In the genomic region with DNA sequence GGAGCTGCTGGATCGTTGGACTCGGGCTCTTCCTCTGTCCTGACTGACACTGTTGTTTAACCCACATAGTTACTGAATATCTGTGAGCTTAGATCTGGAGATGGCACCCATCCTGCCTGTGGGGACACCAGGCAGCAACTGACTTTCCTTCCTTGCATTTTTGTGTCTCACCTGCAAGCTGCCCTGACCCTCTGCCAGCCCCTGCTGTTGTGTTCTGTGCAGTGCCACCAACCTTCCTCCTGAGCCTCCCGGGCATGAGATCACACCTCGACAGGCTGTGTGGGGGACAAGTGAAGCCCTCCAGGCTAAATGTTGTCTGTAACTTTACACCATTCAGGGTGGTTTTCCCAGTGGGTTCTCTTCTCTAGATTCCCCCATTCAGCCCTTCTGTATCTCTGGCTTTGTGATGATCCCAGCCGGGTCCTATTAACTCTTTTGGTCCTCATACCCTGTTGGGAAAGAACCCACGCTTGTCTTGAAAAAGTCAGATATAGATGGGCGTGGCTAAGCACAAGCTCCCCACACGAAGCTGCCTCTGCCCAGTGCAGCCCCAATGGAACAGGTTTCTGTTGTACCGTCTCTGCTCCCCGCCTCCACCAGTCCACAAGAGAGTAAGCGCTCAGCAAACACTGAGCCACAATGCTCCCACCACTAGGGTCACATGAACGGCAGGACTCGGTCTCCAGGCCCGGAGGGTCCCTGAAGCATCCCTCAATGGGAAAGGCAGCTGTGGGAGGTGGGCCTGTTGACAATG, we compare ENCODE assay signal across 10 mouse cellular contexts. TPM values are rescaled to one million over a fixed set of nuclear protein-coding genes. Genes with fewer than 3 reads are reported as not detected.
DNase-seq lines count a peak whose midpoint lies in the region; ATAC-seq and TF ChIP-seq lines count a peak whose summit lies in the region.
"Had no signal": no experiment of that assay in that cellular context is flagged by ENCODE, and none has a peak within 500 bp of the region (broad histone marks: within the 10 kb centered on the region; RNA-seq: fewer than 3 reads in every experiment).

No protein-coding gene starts in this region.

- no peak overlapping the region for H3K9ac ChIP-seq in lung, embryonic 14.5 days
- no peak overlapping the region; the same call in 1 of the 2 replicates for H3K9ac ChIP-seq in hindbrain, embryonic 14.5 days
- peak overlapping the region; percentile 12 for H3K9ac ChIP-seq in neural tube, embryonic 14.5 days (replicated peaks; ENCODE audit: low read depth, low read length)

- no peak overlapping the region for H3K4me3 ChIP-seq in lung, embryonic 14.5 days (ENCODE audit: low read depth, low read length)
- no peak overlapping the region for H3K4me3 ChIP-seq in hindbrain, embryonic 14.5 days (replicated peaks; ENCODE audit: low read length)
- no peak overlapping the region for H3K4me3 ChIP-seq in neural tube, embryonic 14.5 days (ENCODE audit: low read depth, low read length)

- no peaks in the 10 kb centered on the region for H3K36me3 ChIP-seq in lung, embryonic 14.5 days (ENCODE audit: insufficient read depth)
- H3K36me3 ChIP-seq in hindbrain, embryonic 14.5 days (replicated peaks; ENCODE audit: control insufficient read depth, insufficient read depth) = no peaks in the 10 kb centered on the region
- no peaks in the 10 kb centered on the region for H3K36me3 ChIP-seq in neural tube, embryonic 14.5 days (ENCODE audit: control insufficient read depth, insufficient read depth, low read length)

- 38% methylated on average over 14 of the region's 14 CpGs for WGBS in lung, embryonic 14.5 days
- 37% methylated on average over 14 of the region's 14 CpGs for WGBS in hindbrain, embryonic 14.5 days
- WGBS in neural tube, embryonic 14.5 days = 42% methylated on average over 14 of the region's 14 CpGs

- H3K27ac ChIP-seq in lung, embryonic 14.5 days (ENCODE audit: low read depth) = no peak overlapping the region
- peak overlapping the region; percentile 40; the same call in 1 of the 2 replicates for H3K27ac ChIP-seq in hindbrain, embryonic 14.5 days
- H3K27ac ChIP-seq in neural tube, embryonic 14.5 days (ENCODE audit: low read depth, low read length) = peak overlapping the region; percentile 17; the same call in 1 of the 2 replicates

- 0 out of 2 replicates have a peak, but pooled peaks cover 3% of the 10 kb centered on the region for H3K4me1 ChIP-seq in lung, embryonic 14.5 days (ENCODE audit: insufficient read depth)
- H3K4me1 ChIP-seq in hindbrain, embryonic 14.5 days (replicated peaks; ENCODE audit: control insufficient read depth, insufficient read depth, low read length) = peaks cover 14% of the 10 kb centered on the region
- H3K4me1 ChIP-seq in neural tube, embryonic 14.5 days (ENCODE audit: control insufficient read depth, insufficient read depth, low read length) = peaks cover 14% of the 10 kb centered on the region; the same call in 1 of the 2 replicates

- H3K9me3 ChIP-seq in lung, embryonic 14.5 days (ENCODE audit: low read depth, low read length) = no peaks in the 10 kb centered on the region
- no peaks in the 10 kb centered on the region for H3K9me3 ChIP-seq in hindbrain, embryonic 14.5 days (ENCODE audit: control insufficient read depth, low read length)
- H3K9me3 ChIP-seq in neural tube, embryonic 14.5 days (ENCODE audit: control insufficient read depth, low read length) = no peaks in the 10 kb centered on the region

- no peak for ATAC-seq in lung, embryonic 14.5 days (ENCODE audit: insufficient read depth)
- ATAC-seq in hindbrain, embryonic 14.5 days (ENCODE audit: low FRiP score) = peak; percentile 48; the same call in 1 of the 2 replicates
- peak; percentile 22; the same call in 1 of the 2 replicates for ATAC-seq in neural tube, embryonic 14.5 days (ENCODE audit: low read depth)
- ATAC-seq: inflammation-experienced regulatory T-cells, adult 6 months had no signal

- peak overlapping the region; percentile 19; the same call in 1 of the 2 replicates for H3K4me2 ChIP-seq in lung, embryonic 14.5 days
- peak overlapping the region; percentile 18; the same call in 1 of the 2 replicates for H3K4me2 ChIP-seq in hindbrain, embryonic 14.5 days (replicated peaks)
- 0 out of 2 replicates have a peak overlapping the region, but pooled peaks have one; percentile 18 for H3K4me2 ChIP-seq in neural tube, embryonic 14.5 days (ENCODE audit: low read depth, low read length)

- DNase-seq in cerebellum, postnatal 10 days = peak; percentile 69
- no peak for DNase-seq in cerebellum, postnatal 4 days (ENCODE audit: low spot score in 2 of 2)
- no peak for DNase-seq in lung, embryonic 14.5 days
- no peak for DNase-seq in lung, postnatal 14 days
- no peak for DNase-seq in hindbrain, embryonic 14.5 days (ENCODE audit: low spot score)
- no peak for DNase-seq in adrenal gland, postnatal 25 days
- no peak for DNase-seq in frontal cortex, adult 2 months (ENCODE audit: extremely low spot score in 1 of 2, low spot score in 1 of 2)

- TF ChIP-seq CTCF in lung, embryonic 14.5 days (IDR thresholded peaks at IDR 0.05; ENCODE audit: low read depth) = 0 out of 2 replicates have a peak, but pooled peaks have one; percentile 3

- H3K27me3 ChIP-seq in lung, embryonic 14.5 days (ENCODE audit: insufficient read depth, low read length) = no peaks in the 10 kb centered on the region
- H3K27me3 ChIP-seq in hindbrain, embryonic 14.5 days (ENCODE audit: control insufficient read depth, insufficient read depth, low read length) = no peaks in the 10 kb centered on the region
- H3K27me3 ChIP-seq in neural tube, embryonic 14.5 days (ENCODE audit: control insufficient read depth, insufficient read depth, low read length) = no peaks in the 10 kb centered on the region

RNA-seq across cellular contexts. Expression of gene Wscd2, which starts 26.2 kb away (rescaled TPM):
- polyA plus RNA-seq in lung, embryonic 14.5 days (2014; fragmentation: Nextera tagmentation; extraction: Ambion mirVana) = 5.9 and 6.4 TPM in 2 replicates
- polyA plus RNA-seq in hindbrain, embryonic 14.5 days (2014; fragmentation: Nextera tagmentation; extraction: Ambion mirVana) = 13.6 and 13.7 TPM in 2 replicates
- 19.9 and 20.3 TPM in 2 replicates for polyA plus RNA-seq in neural tube, embryonic 14.5 days (2014; fragmentation: Nextera tagmentation; extraction: Ambion mirVana)
- 3.4 and 5.8 TPM in 2 replicates for total RNA-seq in adrenal gland, postnatal 25 days (2021)
- 26.6 and 33.3 TPM in 2 replicates for polyA plus RNA-seq in frontal cortex, adult 2 months (2012; rRNA removed)
- total RNA-seq: common myeloid progenitor, adult 5-6 weeks had no signal

Comparison
In these comparisons a context has a peak if more than half of its experiments do, and no peak if none do; other contexts are left out.
1. DNase-seq: peak in cerebellum, postnatal 10 days (2 of 2); none in cerebellum, postnatal 4 days (0 of 2), lung, embryonic 14.5 days (single experiment), lung, postnatal 14 days (single experiment), hindbrain, embryonic 14.5 days (single experiment), adrenal gland, postnatal 25 days (single experiment) and frontal cortex, adult 2 months (0 of 2).
2. Peak in every context shown above with its lines, with median percentiles within 50 percentile points of each other: H3K4me2 ChIP-seq.